Mouse (Mus musculus): Measurements from ENCODE around the gene Nebl.

Nebl gene

DNA sequence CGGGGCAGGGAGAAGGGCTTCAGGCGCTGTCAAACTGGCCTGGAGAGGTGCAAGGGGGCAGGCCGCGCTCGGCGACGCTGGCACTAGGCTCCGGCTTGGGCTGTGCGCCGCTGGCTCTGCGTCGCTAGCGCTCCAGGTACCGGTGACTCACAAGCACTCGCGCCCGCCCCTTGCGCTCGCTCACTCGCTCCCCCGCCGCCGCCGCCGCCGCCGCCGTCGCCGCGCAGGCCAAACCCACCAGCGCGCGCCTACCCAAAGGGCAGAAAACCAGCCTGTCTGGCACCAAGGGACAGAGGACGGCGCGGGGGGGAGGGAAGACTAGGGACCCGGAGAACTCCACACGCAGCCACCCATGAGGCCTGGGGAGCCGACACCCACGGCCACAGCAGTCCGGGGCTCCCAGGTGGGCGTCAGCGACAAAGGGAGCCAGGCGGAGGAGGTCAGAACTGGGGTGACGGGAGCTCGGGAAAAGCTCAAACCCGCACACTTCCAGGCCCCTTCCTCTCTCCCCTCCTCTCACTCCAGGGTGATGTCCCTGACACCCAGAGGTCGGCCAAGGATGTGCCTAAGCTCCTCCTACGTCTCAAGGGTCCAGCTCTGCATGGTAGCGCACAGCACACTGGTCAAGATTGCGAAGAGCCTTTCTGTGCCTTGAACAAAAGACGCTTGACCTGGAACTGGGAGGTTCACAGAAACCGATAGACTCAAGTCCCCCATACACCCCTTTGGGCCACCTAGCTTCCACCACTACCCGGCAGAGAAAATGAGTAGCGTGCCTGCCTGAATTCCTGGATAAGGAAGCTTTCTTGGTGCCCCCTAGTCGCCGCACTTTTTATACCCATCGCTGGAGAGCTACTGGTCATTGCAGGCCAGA, at the start of gene Nebl:
Gene Nebl (minus strand): TSS at position 508 of the 874 bp plus-strand sequence.
- no peak for DNase-seq (ENCODE audit: low read depth)

DNA sequence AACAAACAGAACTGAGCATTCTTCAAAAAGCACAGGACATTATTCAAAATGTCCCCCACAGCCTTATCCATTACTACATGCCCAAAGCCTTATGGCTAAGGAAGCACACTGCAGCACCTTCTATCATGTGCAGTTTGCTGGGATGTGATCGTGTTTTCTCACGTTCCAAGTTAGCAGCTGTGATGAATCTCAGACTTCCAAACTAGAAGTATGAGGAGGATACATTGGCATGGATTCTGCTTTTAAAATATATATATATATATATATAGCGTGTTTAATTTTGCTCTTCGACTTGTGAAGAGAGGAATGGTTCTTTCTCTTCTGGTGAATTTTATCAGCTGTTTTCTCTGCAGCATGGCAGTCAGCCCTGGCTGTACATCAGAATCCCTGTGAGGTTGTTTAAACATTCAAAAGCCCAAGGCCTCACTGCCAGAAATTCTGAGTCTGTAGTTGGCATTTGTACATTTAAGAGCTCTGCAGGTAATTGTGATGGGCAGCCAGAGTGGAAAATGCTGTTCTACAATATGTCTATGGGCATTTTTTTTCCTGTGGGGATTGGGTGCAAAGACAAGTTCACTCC, 39.1 kb upstream of the Nebl start:
- DNase-seq (ENCODE audit: low read depth) = no peak

DNA sequence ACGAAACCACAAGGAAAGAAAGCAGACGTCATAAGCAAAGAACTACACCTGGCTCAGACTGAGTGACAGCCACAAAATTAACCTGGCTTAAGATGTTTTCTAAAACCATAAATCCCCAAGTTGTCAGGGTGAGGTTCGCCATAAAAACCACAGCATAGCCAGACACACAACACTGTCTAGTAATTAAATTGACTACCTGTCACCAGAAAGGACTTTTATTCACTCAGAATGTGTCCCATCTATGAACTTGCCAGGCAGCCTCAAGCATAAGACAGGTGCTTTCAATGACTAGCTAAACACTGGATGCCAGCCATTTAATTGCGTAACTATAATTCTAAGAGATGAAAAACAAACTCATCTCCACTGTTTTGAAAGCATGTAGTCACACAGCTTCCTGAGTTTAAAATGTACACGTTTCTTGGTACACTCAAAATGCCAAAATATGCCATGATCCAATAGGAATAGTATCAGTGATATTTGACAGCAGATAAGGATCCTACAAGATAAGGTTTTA, 38.0 kb upstream of the Nebl start:
- no peak for DNase-seq (ENCODE audit: low read depth)

DNA sequence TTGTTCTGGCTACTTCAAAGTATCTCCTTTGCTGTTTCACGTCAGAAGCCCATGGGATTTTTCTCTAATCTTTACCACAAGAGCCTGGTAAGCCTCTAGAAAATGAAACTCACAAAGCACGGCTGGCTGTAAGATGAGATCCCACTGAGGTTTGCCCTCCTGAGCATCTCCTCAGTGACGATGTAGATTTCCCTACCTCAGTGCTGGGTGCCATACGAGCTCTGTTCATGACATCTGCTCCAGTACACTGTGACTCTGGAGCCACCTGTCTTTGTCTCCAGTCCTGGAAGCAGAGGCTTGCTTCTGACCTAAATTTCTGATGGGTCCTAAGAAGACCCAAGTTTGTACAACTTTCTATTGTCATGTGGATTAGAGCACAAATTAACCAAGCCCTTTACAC, 25.0 kb upstream of the Nebl start:
- DNase-seq (ENCODE audit: low read depth) = no peak

DNA sequence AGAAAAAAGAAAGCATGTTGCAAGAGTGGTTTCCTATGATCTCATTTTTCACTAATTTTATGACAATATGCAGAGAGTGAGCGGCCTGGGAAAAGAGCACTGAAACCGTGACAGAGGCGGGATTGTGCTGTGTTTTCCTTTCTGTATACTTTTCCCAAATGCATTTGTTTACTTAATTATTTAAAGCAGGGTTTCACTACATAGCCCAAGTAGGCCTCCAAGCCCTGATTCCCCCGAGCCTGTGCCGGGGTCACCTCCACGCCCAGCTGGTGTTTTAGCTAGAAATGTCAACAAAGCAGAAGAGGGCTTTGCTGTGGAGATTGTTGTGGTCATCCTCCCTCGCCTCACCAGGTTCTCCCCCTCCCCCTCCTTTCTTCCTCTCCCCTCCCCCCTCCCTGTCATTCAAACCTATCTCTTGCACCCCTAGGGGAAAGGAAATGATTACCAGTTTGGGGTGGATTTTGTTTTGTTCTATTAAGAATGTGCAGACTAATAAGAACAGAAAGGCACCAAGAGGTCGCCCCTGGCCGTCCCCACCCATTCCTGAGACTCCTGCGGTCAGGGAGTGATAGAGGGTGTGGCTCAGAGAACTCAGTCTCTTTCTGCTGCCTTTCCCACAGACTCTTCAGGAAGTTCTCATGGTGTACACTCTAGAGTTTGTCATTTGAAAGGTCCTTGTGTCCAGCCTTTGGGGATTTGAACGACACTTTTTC, 10.9 kb upstream of the Nebl start:
- DNase-seq (ENCODE audit: low read depth) = no peak

DNA sequence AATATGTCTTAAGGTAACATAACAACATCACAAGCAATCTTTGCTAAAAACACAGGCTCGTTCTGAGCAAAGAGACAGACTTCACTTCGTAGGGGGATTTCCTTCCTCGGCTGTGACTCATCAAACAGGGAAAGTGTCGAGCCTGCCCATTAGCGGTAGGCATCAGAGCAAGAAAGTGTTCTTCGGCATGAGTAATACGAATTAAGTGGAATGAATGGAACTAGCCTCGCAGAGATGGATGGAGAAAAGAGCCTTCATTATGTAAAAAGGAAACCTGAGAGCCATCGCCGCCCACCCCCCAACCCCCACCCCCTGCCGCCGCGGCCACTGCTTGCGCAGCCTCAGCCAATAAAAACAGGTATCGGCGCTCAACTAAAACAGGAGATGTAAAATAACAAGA, 10.3 kb upstream of the Nebl start:
- DNase-seq (ENCODE audit: low read depth) = no peak

DNA sequence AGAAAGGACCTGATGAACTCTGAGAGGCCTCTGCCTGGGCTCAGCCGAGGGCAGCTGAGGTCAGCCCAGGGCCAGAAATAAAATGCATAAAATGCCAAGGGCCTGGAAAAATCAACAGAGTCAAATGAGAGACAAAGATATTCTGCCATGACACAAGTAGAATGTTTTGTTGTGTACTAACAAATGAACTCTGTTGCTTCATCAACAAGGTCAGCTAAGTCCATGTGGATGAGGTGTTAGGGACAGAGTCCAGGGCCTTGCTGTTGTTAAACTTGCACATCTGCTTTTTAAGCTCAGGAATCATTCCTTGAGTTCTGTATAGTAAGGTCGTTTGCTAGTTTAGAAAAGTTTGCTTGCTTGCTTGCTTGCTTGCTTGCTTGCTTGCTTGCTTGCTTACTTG, 9.2 kb upstream of the Nebl start:
- DNase-seq (ENCODE audit: low read depth) = no peak

DNA sequence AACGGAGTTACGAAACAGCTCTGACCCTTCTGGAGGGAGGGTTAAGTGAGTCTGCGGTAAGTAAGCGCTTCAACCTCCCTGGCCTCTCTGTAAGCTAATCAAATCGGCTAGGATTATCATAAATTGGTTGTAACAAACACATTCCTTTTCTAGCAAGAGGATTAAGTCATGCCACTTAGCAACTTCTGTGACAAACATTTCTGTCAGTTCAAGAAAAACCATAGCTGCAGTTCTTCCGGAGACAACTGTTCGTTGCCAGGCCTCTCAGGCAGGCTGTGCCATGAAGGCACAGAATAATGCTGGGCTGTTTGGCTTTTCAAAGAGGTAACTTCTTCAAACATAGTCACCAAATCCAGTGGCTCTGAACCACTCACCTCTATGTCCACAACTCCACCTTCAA, 946 bp upstream of the Nebl start:
- no peak for DNase-seq (ENCODE audit: low read depth)

DNA sequence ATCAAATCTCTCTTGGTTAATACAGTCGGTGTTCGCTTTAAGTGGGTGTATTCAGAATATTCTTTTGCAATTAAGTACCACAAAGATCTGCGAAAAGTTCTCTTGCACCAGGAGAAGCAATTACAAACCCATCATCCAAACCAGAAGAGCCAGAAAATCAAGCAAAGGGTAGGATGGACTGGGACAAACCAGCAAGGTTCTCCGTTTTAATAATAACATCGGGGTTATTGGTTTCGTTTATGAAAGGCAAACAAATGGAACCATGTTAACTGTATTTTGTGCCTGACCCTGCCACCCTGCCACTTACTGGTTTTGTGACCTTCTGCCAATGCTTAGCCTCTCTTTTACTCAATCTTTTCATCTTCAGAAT, 552 bp upstream of the Nebl start:
- no peak for DNase-seq (ENCODE audit: low read depth)

DNA sequence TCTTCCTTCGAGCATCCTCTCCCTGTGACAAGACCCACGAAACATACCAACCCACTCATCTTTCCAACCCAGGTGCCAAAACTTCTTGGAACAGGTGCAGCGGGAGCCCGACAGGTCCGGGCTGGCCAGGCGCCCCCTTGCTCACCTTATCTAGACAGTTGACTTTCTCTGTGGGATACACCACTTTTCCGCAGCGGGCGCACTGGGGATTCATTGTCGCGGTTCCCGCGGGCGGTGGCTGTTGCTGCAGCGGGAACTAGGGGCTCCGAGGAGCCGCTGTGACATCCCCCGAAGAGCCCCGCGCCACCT, 662 bp downstream of the Nebl start:
- DNase-seq (ENCODE audit: low read depth) = no peak

DNA sequence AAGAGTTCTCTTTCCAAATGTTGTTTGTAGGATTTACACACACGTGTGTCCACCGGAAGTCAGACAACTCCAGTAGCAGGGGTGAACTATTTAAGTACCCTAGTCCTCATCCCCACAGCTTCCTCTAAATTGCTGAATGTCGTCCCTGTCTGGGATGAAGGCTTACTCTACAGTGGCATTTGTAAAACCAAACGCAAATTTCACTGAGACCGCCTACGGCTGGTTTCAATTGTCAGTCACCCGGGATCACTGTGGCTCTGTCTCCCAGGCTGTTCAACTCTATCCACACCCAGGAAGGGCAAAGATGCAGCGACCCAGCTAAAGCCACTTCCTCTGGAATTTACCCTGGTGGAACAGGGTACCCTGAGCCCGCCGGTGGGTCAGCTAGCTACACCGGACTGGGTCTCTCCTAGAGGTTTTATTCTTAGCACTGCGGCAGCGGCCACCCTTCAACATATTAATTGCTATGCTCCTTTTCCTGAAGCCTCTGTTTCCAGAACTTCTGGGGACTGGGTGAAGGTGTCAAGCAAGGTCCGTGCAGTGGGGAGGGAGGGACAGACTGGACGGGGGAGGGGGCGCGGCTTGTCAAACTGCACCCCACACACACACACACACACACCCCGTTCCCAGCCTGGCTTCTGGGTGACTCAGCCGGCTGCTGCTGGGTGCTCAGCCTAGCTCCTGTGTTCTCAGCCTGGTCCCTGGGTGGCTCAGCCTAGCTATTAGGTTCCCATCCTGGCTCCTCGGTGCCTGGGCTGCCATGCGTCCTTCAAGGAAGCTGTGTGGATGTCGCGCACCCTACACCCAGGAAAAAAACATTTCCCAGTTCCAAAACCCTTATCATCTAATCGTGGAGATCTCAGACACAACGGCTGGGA, 1.3 kb downstream of the Nebl start:
- no peak for DNase-seq (ENCODE audit: low read depth)

DNA sequence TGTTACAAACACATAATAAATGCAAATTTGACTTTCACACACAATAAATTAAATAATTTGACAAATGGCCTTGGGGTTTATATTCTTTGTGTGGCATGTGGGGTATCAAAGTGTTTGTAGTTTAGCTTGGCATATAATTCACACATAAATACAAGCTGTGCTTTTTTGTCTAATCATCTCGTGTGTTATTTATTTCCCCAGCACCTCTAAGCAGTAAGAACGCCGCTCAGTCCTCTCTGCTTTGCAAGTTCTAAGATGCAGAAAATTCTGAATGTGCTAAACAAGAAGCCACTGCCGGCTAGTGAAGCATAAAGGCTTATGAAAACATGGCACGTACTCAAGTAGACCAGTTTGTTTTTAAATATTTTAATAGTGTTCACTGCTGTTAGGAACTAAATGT, 6.9 kb downstream of the Nebl start:
- no peak for DNase-seq (ENCODE audit: low read depth)

DNA sequence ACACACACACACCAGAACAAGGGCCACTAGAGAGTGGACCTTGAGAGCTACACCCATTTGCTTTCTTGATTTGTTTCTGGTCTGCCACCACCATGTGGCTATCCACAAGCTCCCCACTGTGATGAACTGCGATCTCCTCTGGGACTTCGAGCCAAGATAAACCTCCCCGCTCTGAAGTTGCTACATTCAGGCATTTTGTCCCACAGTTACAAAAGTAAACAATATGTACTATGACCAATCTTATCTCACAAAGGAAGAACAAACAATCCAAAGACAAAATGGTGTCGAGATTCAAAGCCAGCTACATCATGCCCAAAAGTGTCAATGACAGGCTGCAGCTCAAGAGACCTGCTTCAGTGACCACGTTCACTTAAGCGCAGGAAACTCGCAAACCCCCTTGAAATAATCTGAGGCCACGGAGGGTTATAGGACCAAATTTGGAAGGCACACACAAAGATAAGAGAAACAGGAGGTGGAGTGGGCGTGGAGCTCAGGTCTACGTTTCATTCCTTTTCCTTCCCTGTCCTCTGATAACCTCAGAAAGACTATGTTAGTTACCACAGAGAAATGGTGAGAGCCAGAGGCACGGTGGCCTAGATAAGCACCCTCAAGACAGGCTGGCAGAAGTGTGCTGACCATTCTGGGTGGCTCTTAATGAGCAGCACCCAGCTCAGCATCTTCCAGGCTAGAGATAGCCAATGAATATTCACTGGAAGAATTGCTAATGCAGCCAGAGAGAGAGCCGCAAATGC, 7.8 kb downstream of the Nebl start:
- DNase-seq (ENCODE audit: low read depth) = no peak

DNA sequence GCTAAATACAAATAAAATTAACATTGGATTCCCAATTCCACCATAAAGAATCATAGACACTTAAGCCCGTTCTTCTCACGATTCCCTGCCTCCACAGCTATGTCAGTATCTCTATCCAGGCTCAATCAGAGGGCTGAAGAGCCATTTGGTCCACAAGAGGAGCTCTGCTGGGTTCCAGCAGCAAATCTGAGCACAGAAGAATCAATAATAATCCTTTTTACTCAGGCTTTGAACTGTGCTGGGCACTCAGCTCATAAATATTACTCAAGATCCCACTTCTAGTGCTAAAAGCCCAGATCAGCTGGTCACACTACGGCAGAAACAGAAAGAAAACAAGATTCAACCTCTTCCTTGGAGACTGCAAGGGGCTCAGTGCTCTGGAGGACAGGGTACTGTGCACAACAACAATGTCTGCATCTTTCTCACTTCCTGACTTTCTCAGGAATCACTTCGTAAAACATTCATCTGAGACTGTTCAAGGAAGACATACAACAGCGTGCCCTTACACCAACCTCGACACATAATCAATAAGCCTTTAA, 10.0 kb downstream of the Nebl start:
- DNase-seq (ENCODE audit: low read depth) = no peak

DNA sequence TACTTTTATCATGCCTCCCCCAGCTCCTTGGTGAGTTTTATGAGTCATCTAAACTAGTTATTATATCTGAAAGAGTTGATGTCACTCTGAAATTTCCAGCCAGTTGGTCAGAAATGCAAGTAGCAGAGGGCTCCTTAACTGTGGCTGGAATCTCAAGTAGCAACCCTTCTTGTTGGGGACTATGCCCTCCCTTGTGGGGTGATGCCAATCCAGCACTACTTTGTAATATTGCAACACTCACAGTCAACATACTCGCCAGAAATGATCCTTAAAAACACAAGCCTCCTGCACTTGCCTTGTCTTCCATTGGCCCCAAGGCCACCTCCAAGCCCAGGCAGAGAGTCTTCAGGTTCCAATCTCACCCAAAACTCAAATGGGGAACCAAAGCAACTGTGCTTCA, 13.0 kb downstream of the Nebl start:
- no peak for DNase-seq (ENCODE audit: low read depth)

DNA sequence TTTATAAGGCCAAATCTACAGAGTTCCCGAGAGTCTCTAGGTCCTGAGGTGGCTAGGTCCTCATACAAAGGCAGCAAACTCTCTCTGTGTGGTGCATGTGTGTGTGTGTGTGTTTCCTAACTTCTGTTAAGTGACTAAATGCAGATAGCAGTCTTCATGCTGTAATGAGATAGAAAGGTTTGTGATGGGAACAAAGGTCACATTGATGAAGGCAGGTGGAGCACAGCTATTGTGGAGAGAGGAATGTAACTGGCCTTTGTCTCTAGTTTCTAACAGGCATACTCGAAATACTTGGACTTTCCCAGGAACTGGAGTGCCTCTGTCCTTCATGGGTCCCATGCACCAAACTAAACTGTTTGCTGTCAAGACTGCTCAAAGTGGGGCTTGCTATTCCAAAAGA, 14.1 kb downstream of the Nebl start:
- DNase-seq (ENCODE audit: low read depth) = no peak

DNA sequence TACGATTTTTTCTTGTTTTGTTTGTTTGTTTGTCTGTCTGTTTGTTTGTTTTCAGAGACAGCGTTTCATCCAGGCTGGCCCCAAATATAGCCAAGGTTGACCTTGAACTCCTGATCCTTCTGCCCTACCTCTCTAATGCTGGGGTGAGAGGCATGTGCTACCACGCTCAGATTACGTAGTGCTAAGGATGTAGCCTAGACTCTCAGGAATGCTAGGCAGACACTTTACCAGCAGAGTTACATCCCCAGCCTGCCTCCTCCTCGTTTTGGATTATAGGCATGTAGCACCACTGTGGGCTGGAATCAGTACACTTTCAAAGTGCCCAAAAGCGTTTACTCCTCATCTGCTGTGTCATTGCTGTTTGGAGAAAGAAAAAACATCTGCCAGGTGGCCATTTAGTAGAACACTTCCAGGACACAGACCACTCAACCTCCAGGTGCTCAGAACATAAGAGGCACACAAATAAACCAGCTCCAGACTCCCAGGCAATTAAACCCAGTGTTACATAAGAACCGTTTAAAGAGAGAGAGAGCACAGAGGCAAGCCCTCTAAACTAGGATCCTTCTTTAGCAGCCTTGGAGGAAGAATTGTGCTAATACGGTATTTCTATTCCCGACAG, 16.0 kb downstream of the Nebl start:
- no peak for DNase-seq (ENCODE audit: low read depth)

DNA sequence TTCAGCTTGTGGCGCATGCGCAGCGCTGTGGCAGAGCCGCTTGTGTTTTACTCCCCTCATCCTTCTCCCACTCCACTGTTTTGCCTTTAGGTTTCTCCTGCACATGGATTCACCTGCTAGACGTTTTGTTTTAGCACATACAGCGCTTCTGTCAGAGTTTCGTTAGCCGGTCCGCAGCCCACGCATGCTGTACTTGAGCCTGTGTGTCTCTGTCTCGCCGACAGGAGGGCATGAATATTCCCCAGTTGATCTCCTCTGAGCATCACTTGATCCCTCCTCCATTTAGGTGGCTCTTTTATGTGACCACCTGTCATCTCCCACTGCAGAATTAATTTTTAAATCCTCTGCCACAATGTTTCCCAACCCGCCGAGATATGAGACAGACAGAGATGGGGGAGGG, 16.6 kb downstream of the Nebl start:
- no peak for DNase-seq (ENCODE audit: low read depth)

DNA sequence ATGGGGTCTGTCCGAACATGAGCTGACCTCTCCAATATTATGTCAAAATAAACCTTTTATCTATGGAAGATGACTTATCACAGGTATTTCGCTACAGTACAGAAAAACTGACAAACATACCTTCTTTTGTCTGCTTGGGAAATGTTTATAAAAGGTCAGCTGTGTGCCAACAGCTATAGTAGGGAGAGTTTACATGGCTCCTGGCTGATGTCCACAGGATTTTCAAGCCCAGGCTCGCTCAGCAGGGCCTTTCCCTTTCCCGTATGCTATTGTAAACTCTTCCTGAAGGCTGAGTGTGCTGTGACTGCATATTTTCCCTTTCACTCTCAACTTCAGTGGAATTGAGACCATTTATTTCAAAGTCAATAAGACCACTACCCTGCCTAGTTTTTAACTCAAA, 17.1 kb downstream of the Nebl start:
- no peak for DNase-seq (ENCODE audit: low read depth)

DNA sequence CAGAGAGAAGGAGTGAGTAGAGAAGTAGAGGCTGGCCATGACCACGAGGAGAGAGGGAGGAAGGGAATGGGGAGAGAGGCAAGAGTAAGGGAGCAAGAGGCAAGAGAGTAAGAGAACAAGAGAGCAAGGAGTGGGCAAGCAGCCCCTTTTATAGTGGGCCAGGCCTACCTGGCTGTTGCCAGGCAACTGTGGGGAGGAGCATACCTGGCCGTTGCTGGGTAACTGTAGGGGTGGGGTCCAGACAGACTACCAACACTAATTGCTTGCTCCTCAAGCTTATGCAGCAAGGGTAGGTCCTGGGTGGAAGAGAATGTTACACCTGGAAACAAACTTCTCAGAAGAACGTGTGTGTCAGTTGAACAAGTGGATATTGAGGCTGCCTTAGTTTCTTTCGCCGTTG, 20.0 kb downstream of the Nebl start:
- DNase-seq (ENCODE audit: low read depth) = no peak

DNA sequence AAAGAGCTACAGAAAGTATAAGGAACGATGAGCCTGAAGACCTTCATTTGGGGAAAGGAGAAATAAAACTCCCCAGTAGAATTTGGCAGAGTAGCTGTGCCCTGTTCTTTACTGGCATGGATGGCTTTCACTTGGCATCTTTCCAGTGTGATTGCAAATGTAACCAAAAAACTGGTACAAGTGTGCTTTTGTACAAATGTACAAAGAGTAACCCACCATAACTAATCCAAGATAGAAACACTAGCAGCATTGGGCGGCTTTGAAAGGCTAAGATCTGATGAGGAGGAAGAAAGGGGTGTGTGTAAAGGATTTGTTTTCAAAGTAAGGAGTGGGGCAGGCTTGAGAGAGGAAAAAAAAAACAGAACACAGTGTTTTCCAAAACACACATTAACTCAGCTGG, 21.2 kb downstream of the Nebl start:
- DNase-seq (ENCODE audit: low read depth) = no peak
